ENCODE assay signal across 21 mouse cellular contexts in the genomic region with DNA sequence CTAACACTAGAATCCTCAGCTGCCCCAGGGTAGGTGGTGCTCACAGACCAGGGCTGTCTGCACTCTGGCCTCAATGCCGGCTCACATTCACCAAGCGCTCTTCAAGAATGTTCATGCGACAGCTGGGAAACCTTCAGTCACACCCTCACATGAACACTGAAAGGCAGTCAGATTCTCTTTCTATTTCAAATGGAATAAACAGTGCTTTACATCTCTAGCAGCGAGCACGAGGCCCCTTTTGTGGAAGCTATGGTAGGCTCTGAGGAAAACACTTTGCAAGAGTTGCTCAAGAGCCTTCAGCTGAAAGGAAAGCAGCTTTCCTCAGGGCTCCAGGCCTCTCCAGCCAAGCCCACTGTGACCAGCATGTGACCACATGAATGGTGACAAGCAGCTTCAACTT. TPM values are rescaled to one million over a fixed set of nuclear protein-coding genes. Genes with fewer than 3 reads are reported as not detected.
A peak's percentile ranks its signal among the peaks of the same experiment; 100 is the strongest.
DNase-seq lines count a peak whose midpoint lies in the region; ATAC-seq and TF ChIP-seq lines count a peak whose summit lies in the region.
"Had no signal": no experiment of that assay in that cellular context is flagged by ENCODE, and none has a peak within 500 bp of the region (broad histone marks: within the 10 kb centered on the region; RNA-seq: fewer than 3 reads in every experiment).

No protein-coding gene starts in this region.

- 44% methylated on average over 5 of the region's 5 CpGs for WGBS in lung, embryonic 14.5 days
- WGBS in forebrain, embryonic 13.5 days, result 82% methylated on average over 5 of the region's 5 CpGs

- H3K27me3 ChIP-seq in lung, embryonic 14.5 days (ENCODE audit: insufficient read depth, low read length), result no peaks in the 10 kb centered on the region
- H3K27me3 ChIP-seq in forebrain, embryonic 13.5 days, result no peaks in the 10 kb centered on the region
- H3K27me3 ChIP-seq: CH12.LX; embryonic facial prominence, embryonic 12.5 days; heart, embryonic 13.5 days; hindbrain, embryonic 15.5 days; Patski had no signal

- H3K4me2 ChIP-seq in lung, embryonic 14.5 days, result no peak overlapping the region
- H3K4me2 ChIP-seq in forebrain, embryonic 13.5 days, result no peak overlapping the region
- H3K4me2 ChIP-seq: embryonic facial prominence, embryonic 12.5 days; heart, embryonic 13.5 days; hindbrain, embryonic 15.5 days had no signal

- no peak for TF ChIP-seq CTCF in lung, embryonic 14.5 days (IDR thresholded peaks at IDR 0.05; ENCODE audit: low read depth)

- H3K4me3 ChIP-seq in lung, embryonic 14.5 days (ENCODE audit: low read depth, low read length), result no peak overlapping the region
- H3K4me3 ChIP-seq in forebrain, embryonic 13.5 days, result no peak overlapping the region
- H3K4me3 ChIP-seq: embryonic facial prominence, embryonic 12.5 days; heart, embryonic 13.5 days; hindbrain, embryonic 15.5 days had no signal

- DNase-seq in brain, adult 2 months (ENCODE audit: low read depth, low spot score), result peak; percentile 15
- peak; percentile 96 for DNase-seq in lung, embryonic 14.5 days
- peak; percentile 81 for DNase-seq in lung, postnatal 10 days
- DNase-seq in lung, postnatal 4 days, result peak; percentile 61 to 80
- no peak for DNase-seq in layer of hippocampus, adult 11-12 months (ENCODE audit: low spot score)
- no peak for DNase-seq in left cerebral cortex, adult 8-10 months (ENCODE audit: low spot score in 2 of 2)
- DNase-seq: adrenal gland, adult 2 months; adrenal gland, postnatal 25 days; cerebellum, adult 8-10 months; cerebellum, postnatal 14 days; gastrocnemius, postnatal 14 days; heart, postnatal 36 days had no signal

- H3K9me3 ChIP-seq in lung, embryonic 14.5 days (ENCODE audit: low read depth, low read length), result no peaks in the 10 kb centered on the region
- H3K9me3 ChIP-seq in forebrain, embryonic 13.5 days (replicated peaks), result no peaks in the 10 kb centered on the region; the same call in 1 of the 2 replicates
- H3K9me3 ChIP-seq: embryonic facial prominence, embryonic 12.5 days; heart, embryonic 13.5 days; hindbrain, embryonic 15.5 days had no signal

- ATAC-seq in lung, embryonic 14.5 days (ENCODE audit: insufficient read depth), result peak; percentile 98
- no peak for ATAC-seq in forebrain, embryonic 13.5 days
- ATAC-seq: activated CD4-positive, CD25-positive, alpha-beta regulatory T cell, adult 4 months; forebrain, embryonic 16.5 days; Patski had no signal

- no peak overlapping the region for H3K9ac ChIP-seq in lung, embryonic 14.5 days
- no peak overlapping the region for H3K9ac ChIP-seq in forebrain, embryonic 13.5 days
- H3K9ac ChIP-seq: embryonic facial prominence, embryonic 12.5 days; heart, embryonic 13.5 days; hindbrain, embryonic 15.5 days had no signal

- H3K36me3 ChIP-seq in lung, embryonic 14.5 days (ENCODE audit: insufficient read depth), result no peaks in the 10 kb centered on the region
- peaks cover 6% of the 10 kb centered on the region for H3K36me3 ChIP-seq in forebrain, embryonic 13.5 days (ENCODE audit: poor library complexity, severe bottlenecking)
- H3K36me3 ChIP-seq: embryonic facial prominence, embryonic 12.5 days had no signal

- no peaks in the 10 kb centered on the region for H3K4me1 ChIP-seq in lung, embryonic 14.5 days (ENCODE audit: insufficient read depth)
- H3K4me1 ChIP-seq in forebrain, embryonic 13.5 days, result no peaks in the 10 kb centered on the region
- H3K4me1 ChIP-seq: embryonic facial prominence, embryonic 12.5 days; heart, embryonic 13.5 days; hindbrain, embryonic 15.5 days had no signal

- H3K27ac ChIP-seq in lung, embryonic 14.5 days (ENCODE audit: low read depth), result no peak overlapping the region
- H3K27ac ChIP-seq in forebrain, embryonic 13.5 days, result no peak overlapping the region
- H3K27ac ChIP-seq: embryonic facial prominence, embryonic 12.5 days; heart, embryonic 13.5 days; hindbrain, embryonic 15.5 days had no signal

RNA-seq across cellular contexts. Expression of a gene that starts 44.8 kb away (rescaled TPM):
- polyA plus RNA-seq in lung, embryonic 14.5 days (2014; fragmentation: Nextera tagmentation; extraction: Ambion mirVana), result 4.6 and 5.7 TPM in 2 replicates
- 10 to 100 TPM; 40.8 to 46.5 (median 42.6) TPM for total RNA-seq in left cerebral cortex, adult 8-10 months (2022)
- polyA plus RNA-seq in forebrain, embryonic 13.5 days (2015; fragmentation: Nextera tagmentation; extraction: Ambion mirVana), result 3.2 and 3.6 TPM in 2 replicates
- total RNA-seq: CH12.LX; common myeloid progenitor, adult 5-6 weeks had no signal

Comparison
In these comparisons a context has a peak if more than half of its experiments do, and no peak if none do; other contexts are left out.
1. DNase-seq: peak in brain, adult 2 months (single experiment), lung, embryonic 14.5 days (single experiment), lung, postnatal 10 days (single experiment) and lung, postnatal 4 days (2 of 2); none in layer of hippocampus, adult 11-12 months (single experiment) and left cerebral cortex, adult 8-10 months (0 of 2).